Mouse (Mus musculus): Measurements from ENCODE around the gene Ttc37.

DNA sequence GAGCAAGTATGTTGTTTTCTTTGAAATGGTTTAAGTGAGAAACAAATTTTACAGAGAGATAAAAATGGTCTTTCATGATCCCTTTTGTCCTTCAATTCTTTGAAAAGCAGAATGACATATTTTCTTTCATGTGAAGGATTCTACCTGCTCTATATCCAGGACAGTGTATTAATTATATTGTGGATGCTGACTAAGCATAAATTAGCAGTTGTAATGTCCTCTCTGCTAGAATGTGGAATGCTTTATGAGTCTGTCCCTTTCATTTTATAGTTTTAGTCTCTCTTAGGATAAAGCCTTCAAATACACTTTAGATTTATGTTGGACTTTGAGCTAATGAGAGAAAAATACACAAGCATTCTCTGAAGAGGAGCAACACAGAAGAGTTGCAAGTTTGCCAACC, 75.8 kb downstream of the Ttc37 start:
- no peak for TF ChIP-seq POLR2A (IDR thresholded peaks at IDR 0.05; ENCODE audit: insufficient read length, low read depth)
- TF ChIP-seq E2F4 (IDR thresholded peaks at IDR 0.05; ENCODE audit: insufficient read depth): no peak
- no peak for TF ChIP-seq MYOD1 (IDR thresholded peaks at IDR 0.05; ENCODE audit: control insufficient read depth in 1 of 3, insufficient read length in 2 of 3, low read depth in 2 of 3)
- no peak for TF ChIP-seq MAX (IDR thresholded peaks at IDR 0.05; ENCODE audit: low read depth)
- TF ChIP-seq CEBPB (IDR thresholded peaks at IDR 0.05; ENCODE audit: insufficient read depth, poor library complexity, severe bottlenecking): no peak
- no peak for TF ChIP-seq POLR2AphosphoS2 (IDR thresholded peaks at IDR 0.05; ENCODE audit: insufficient read length, low read depth)
- no peak for TF ChIP-seq TCF3 (IDR thresholded peaks at IDR 0.05; ENCODE audit: insufficient read length, low read depth)
- TF ChIP-seq TCF12 (IDR thresholded peaks at IDR 0.05; ENCODE audit: insufficient read depth, poor library complexity, severe bottlenecking): no peak
- TF ChIP-seq REST (IDR thresholded peaks at IDR 0.05; ENCODE audit: insufficient read depth, insufficient read length): no peak
- no peak for TF ChIP-seq MYOG (IDR thresholded peaks at IDR 0.05; ENCODE audit: control insufficient read depth in 1 of 3, insufficient read depth in 1 of 3, insufficient read length in 2 of 3, low read depth in 2 of 3)
- TF ChIP-seq USF1 (IDR thresholded peaks at IDR 0.05; ENCODE audit: low read depth): no peak
- no peak for TF ChIP-seq SRF (IDR thresholded peaks at IDR 0.05; ENCODE audit: control insufficient read depth, insufficient read length, low read depth)
